Mouse (Mus musculus) heart, embryonic 15.5 days (tissue): ENCODE measurements around the gene Tspan13. TPM values are rescaled to one million over a fixed set of nuclear protein-coding genes. Genes with fewer than 3 reads are reported as not detected.

Experiments used
- ATAC-seq: fragments of 200-750 bp; cut with Nextera tagmentation; replicated peaks from 2 replicates; pipeline ENCODE4 v1.8.0; 2017; ENCODE audit warnings: low read depth, moderate TSS enrichment; ENCODE audit not compliant: insufficient number of reproducible peaks, insufficient read depth, low FRiP score
- H3K27ac ChIP-seq: fragments of 300-500 bp; sonication (generic); 2 replicates; pipeline ENCODE4 v1.5.1; 2015; ENCODE audit warnings: mild to moderate bottlenecking, inconsistent platforms
- H3K27me3 ChIP-seq: fragments of 300-500 bp; sonication (generic); 2 replicates; pipeline ENCODE4 v1.6.1; 2015; ENCODE audit warnings: inconsistent platforms
- H3K36me3 ChIP-seq: fragments of 300-500 bp; sonication (generic); 2 replicates; pipeline ENCODE4 v1.6.1; 2015; ENCODE audit warnings: mild to moderate bottlenecking, inconsistent platforms
- H3K4me1 ChIP-seq: fragments of 300-500 bp; sonication (generic); replicated peaks from 2 replicates; pipeline ENCODE4 v1.6.1; 2015; ENCODE audit warnings: inconsistent platforms
- H3K4me2 ChIP-seq: fragments of 300-500 bp; sonication (generic); 2 replicates; pipeline ENCODE4 v1.6.1; 2015; ENCODE audit warnings: inconsistent platforms, mild to moderate bottlenecking, moderate library complexity
- H3K4me3 ChIP-seq: fragments of 300-500 bp; sonication (generic); 2 replicates; pipeline ENCODE4 v1.5.1; 2015; ENCODE audit warnings: mild to moderate bottlenecking, inconsistent platforms
- H3K9ac ChIP-seq: fragments of 300-500 bp; sonication (generic); 2 replicates; pipeline ENCODE4 v1.6.1; 2015; ENCODE audit warnings: mild to moderate bottlenecking, inconsistent platforms
- H3K9me3 ChIP-seq: fragments of 300-500 bp; sonication (generic); replicated peaks from 2 replicates; pipeline ENCODE4 v1.6.1; 2016; ENCODE audit warnings: inconsistent platforms
- WGBS: fragments of 180-500 bp; shearing (Covaris S2); methylation state at CpG from one replicate; pipeline ENCODE4 v1.1.7; 2015; ENCODE audit warnings: mixed read lengths; 5-methylcytosine and 5-hydroxymethylcytosine counted together
- polyA plus RNA-seq: library from polyadenylated mRNA; unstranded; fragments of >200 nt; fragmentation: Nextera tagmentation; extraction: Ambion mirVana; gene quantifications from 2 replicates; pipeline ENCODE4 v1.2.1, GENCODE M21; 2015

Gene Tspan13
- polyA plus RNA-seq, 1 experiment from 2014 or later, result 57.9 TPM

- Histone ChIP-seq H3K36me3 (no peaks in the 10 kb centered on the region), H3K4me3 (no peak overlapping the region), H3K9me3 (no peaks in the 10 kb centered on the region), H3K27ac (no peak overlapping the region), H3K4me2 (no peak overlapping the region), H3K9ac (no peak overlapping the region), H3K27me3 (no peaks in the 10 kb centered on the region), H3K4me1 (no peaks in the 10 kb centered on the region)
- ATAC-seq, result no peak
- 62% methylated on average over 2 of the region's 2 CpGs for WGBS
These were observed 34.7 kb downstream of the Tspan13 start for GRCm38 (mm10) chr12:36007581-36007980.

- H3K4me2 ChIP-seq, result no peak overlapping the region
- peaks cover 7% of the 10 kb centered on the region; the same call in 1 of the 2 replicates for H3K4me1 ChIP-seq
- H3K36me3 ChIP-seq, result no peaks in the 10 kb centered on the region
- H3K4me3 ChIP-seq, result no peak overlapping the region
- no peaks in the 10 kb centered on the region for H3K9me3 ChIP-seq
- no peaks in the 10 kb centered on the region for H3K27me3 ChIP-seq
- WGBS, result 65% methylated on average over 4 of the region's 4 CpGs
- no peak overlapping the region for H3K9ac ChIP-seq
- H3K27ac ChIP-seq, result no peak overlapping the region
- no peak for ATAC-seq
These were observed 37.6 kb downstream of the Tspan13 start for GRCm38 (mm10) chr12:36004714-36005113.

- Histone ChIP-seq H3K36me3 (no peaks in the 10 kb centered on the region), H3K9ac (no peak overlapping the region), H3K4me2 (no peak overlapping the region), H3K4me1 (no peaks in the 10 kb centered on the region), H3K27me3 (no peaks in the 10 kb centered on the region), H3K27ac (no peak overlapping the region), H3K4me3 (no peak overlapping the region), H3K9me3 (no peaks in the 10 kb centered on the region)
- 0 out of 2 replicates have a peak, but pooled peaks have one; percentile 31 for ATAC-seq
- WGBS, result 26% methylated on average over 5 of the region's 5 CpGs
These were observed 46.5 kb downstream of the Tspan13 start for GRCm38 (mm10) chr12:35995799-35996198.

DNA sequence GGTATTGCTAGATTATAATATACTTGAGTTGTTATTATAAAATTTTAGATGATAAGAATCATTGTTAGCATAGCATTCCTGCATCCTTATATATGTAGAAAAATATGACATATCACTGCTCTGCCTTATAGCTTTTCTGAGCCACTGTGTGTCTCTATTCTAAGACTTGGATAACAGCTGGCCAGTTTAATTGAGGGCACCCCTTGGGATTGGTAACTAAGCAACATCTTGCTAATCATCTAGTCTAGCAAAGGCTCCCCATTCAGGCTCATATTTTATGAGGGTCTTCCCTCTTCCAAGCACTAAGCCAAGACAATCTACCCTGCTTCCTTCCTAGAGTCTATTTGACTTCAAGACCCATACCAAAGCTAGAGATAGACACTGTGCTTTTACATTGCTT lies 48.2 kb downstream of the Tspan13 start:
- Histone ChIP-seq H3K27ac (no peak overlapping the region), H3K9ac (no peak overlapping the region), H3K36me3 (no peaks in the 10 kb centered on the region), H3K27me3 (no peaks in the 10 kb centered on the region), H3K9me3 (no peaks in the 10 kb centered on the region), H3K4me2 (no peak overlapping the region), H3K4me1 (no peaks in the 10 kb centered on the region), H3K4me3 (no peak overlapping the region)
- ATAC-seq, result no peak

GRCm38 (mm10) chr12:35993583-35993982 lies 48.7 kb downstream of the Tspan13 start:
- WGBS, result 58% methylated on average over 3 of the region's 3 CpGs
- Histone ChIP-seq H3K9me3 (no peaks in the 10 kb centered on the region), H3K27me3 (no peaks in the 10 kb centered on the region), H3K36me3 (no peaks in the 10 kb centered on the region), H3K4me2 (no peak overlapping the region), H3K4me1 (no peaks in the 10 kb centered on the region), H3K4me3 (no peak overlapping the region), H3K9ac (no peak overlapping the region), H3K27ac (no peak overlapping the region)
- no peak for ATAC-seq

GRCm38 (mm10) chr12:35992711-35993110 lies 49.6 kb downstream of the Tspan13 start, which contains the start of gene Agr2:
Gene Agr2 (plus strand): TSS chr12:35992907.
- Histone ChIP-seq H3K27me3 (no peaks in the 10 kb centered on the region), H3K9ac (no peak within 1 kb of the TSS), H3K4me1 (no peaks in the 10 kb centered on the region), H3K27ac (no peak within 1 kb of the TSS), H3K9me3 (no peaks in the 10 kb centered on the region), H3K36me3 (no peaks in the 10 kb centered on the region), H3K4me3 (no peak within 1 kb of the TSS), H3K4me2 (no peak within 1 kb of the TSS)
- ATAC-seq, result no peak
- WGBS, result 67% methylated on average over 9 of the region's 9 CpGs

- Histone ChIP-seq H3K4me3 (no peak overlapping the region), H3K4me2 (no peak overlapping the region), H3K9me3 (no peaks in the 10 kb centered on the region), H3K36me3 (no peaks in the 10 kb centered on the region), H3K27ac (no peak overlapping the region), H3K9ac (no peak overlapping the region), H3K4me1 (peaks cover 5% of the 10 kb centered on the region), H3K27me3 (no peaks in the 10 kb centered on the region)
- WGBS, result 78% methylated on average over 5 of the region's 5 CpGs
- no peak for ATAC-seq
These were observed 57.6 kb downstream of the Tspan13 start for GRCm38 (mm10) chr12:35984743-35985142.

DNA sequence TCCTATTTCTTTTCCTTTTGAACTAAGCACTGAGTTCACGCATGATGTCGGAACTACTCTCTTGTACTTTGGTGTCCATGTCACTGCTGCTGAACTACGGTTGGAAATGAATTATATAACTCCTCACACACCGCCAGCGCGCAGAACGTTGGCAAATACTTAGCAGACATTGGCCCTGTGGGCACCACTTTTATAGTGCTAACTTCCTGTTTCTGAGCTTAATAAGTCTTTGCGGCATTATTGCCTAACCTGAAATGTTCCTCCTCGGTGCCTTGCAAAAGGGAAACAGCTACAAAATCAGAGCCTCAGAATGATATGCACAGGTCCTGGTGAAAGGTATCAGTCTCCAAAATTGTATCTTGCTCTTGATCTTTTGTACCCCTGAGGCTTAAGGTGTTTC lies 58.8 kb downstream of the Tspan13 start:
- no peak for ATAC-seq
- Histone ChIP-seq H3K4me2 (no peak overlapping the region), H3K36me3 (no peaks in the 10 kb centered on the region), H3K4me1 (peaks cover 5% of the 10 kb centered on the region), H3K27ac (no peak overlapping the region), H3K9me3 (no peaks in the 10 kb centered on the region), H3K4me3 (no peak overlapping the region), H3K9ac (no peak overlapping the region), H3K27me3 (no peaks in the 10 kb centered on the region)
- WGBS, result 92% methylated on average over 9 of the region's 9 CpGs

GRCm38 (mm10) chr12:35981732-35982360 lies 60.5 kb downstream of the Tspan13 start:
- Histone ChIP-seq H3K36me3 (no peaks in the 10 kb centered on the region), H3K9ac (no peak overlapping the region), H3K27ac (no peak overlapping the region), H3K9me3 (no peaks in the 10 kb centered on the region), H3K4me3 (no peak overlapping the region), H3K27me3 (no peaks in the 10 kb centered on the region), H3K4me1 (peaks cover 5% of the 10 kb centered on the region), H3K4me2 (no peak overlapping the region)
- ATAC-seq, result peak; percentile 73; the same call in 1 of the 2 replicates
- 33% methylated on average over 6 of the region's 6 CpGs for WGBS

DNA sequence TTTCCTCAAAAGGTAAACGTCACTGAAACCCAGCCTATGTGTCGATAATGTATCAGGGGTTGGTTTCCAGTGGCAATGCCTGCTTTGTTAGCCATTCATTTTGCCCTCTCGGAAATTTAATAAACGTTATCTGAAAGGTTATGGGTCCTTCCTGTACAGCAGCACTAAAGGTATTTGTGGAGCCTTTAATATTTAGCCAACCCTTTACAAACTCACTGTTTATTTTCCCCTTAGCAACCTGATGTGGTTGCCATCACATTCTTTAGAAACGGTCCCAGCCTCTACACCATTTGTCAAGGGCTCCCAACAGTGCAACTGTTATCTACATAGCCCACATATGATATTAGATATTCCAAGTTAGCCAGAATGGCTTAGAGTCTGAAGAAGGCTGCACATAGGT lies 62.7 kb downstream of the Tspan13 start:
- Histone ChIP-seq H3K9me3 (no peaks in the 10 kb centered on the region), H3K36me3 (no peaks in the 10 kb centered on the region), H3K4me1 (peaks cover 5% of the 10 kb centered on the region), H3K27me3 (no peaks in the 10 kb centered on the region), H3K4me2 (no peak overlapping the region), H3K27ac (no peak overlapping the region), H3K4me3 (no peak overlapping the region), H3K9ac (no peak overlapping the region)
- no peak for ATAC-seq
- 63% methylated on average over 5 of the region's 5 CpGs for WGBS

DNA sequence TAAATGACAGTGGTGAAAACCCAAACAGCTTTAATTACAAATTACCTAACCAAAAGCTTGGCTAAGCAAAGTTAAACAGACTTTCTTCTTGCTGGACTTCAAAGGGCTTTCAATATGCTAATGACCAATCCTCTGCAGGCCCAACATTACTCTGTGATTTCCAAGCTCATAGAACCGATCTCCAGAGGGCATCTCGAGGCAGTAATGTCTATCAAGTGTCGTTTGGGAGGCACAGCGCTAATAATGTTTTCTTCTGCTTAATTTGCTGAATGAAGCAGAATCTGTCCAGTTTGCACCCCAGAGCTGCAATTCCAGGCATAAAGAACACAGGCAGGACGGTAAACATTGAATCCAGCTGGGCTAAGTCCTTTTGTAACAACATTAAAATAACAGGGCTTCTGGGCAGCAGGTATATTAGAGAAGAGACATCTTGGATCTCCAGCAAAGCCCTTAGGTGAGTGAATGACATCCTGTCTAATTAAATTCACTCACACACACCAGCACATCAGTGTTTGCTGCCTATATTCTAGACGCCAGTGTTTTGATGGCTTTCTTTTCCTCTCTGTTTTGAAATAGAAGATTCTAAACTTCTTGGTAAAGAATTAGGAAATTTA lies 64.6 kb downstream of the Tspan13 start:
- no peak overlapping the region for H3K27ac ChIP-seq
- H3K4me3 ChIP-seq, result no peak overlapping the region
- no peak overlapping the region for H3K9ac ChIP-seq
- H3K9me3 ChIP-seq, result no peaks in the 10 kb centered on the region
- 61% methylated on average over 6 of the region's 6 CpGs for WGBS
- no peaks in the 10 kb centered on the region for H3K27me3 ChIP-seq
- no peak for ATAC-seq
- no peak overlapping the region for H3K4me2 ChIP-seq
- H3K36me3 ChIP-seq, result no peaks in the 10 kb centered on the region
- peaks cover 5% of the 10 kb centered on the region for H3K4me1 ChIP-seq

GRCm38 (mm10) chr12:35975898-35976297 lies 66.4 kb downstream of the Tspan13 start:
- 74% methylated on average over 3 of the region's 3 CpGs for WGBS

More at GRCm38 (mm10) chr12:35975898-35976297, 66.4 kb downstream of the Tspan13 start:
- H3K9ac ChIP-seq, result no peak overlapping the region
- ATAC-seq, result no peak
- H3K4me3 ChIP-seq, result no peak overlapping the region
- no peaks in the 10 kb centered on the region for H3K27me3 ChIP-seq
- no peaks in the 10 kb centered on the region for H3K9me3 ChIP-seq
- no peaks in the 10 kb centered on the region for H3K4me1 ChIP-seq
- no peak overlapping the region for H3K4me2 ChIP-seq
- no peaks in the 10 kb centered on the region for H3K36me3 ChIP-seq
- H3K27ac ChIP-seq, result no peak overlapping the region
